Mouse (Mus musculus): Measurements from ENCODE around the gene 4930402H24Rik. TPM values are rescaled to one million over a fixed set of nuclear protein-coding genes. Genes with fewer than 3 reads are reported as not detected.

The 4930402H24Rik gene
- total RNA-seq, 2 experiments from 2014 or later, result 2.2 to 5.1 TPM

DNA sequence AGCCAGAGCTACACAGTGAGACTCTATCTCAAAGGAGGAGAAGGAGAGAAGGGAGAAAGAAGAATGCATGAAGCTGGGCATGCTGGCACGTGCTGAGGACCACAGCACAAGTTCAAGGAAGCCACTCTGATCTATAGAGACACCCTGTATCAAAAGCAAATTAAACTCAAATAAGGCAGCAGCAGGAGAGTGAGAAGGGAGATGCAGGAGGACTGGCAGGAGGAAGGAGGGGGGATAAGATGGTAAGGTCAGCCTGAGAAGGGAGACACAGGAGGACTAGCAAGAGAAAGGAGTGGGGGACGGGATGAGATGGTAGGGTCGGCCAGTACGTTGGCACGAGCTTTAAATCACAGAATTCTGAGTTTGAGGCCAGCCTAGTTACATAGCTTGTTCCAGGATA, 90.0 kb downstream of the 4930402H24Rik start:
- no peak for DNase-seq (ENCODE audit: low spot score)

DNA sequence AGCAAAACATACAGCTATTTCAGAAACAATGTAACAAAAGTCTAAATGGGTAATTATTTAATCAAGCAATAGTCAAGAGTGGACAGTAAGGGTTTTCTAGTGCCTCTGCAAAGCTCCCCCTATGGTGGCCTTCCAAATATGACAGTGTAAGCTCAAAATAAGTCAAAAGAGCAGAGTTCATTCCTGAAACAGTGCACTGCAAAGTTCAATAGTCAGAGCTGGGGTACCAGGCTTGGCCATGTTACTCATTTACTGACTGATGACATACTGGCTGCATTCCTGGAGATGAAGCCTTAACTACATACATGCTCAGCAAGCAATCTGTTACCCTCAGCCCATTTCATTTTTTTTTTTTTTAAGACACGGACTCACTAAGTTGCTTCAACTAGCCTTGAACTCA, 91.7 kb downstream of the 4930402H24Rik start:
- DNase-seq (ENCODE audit: low spot score), result no peak

DNA sequence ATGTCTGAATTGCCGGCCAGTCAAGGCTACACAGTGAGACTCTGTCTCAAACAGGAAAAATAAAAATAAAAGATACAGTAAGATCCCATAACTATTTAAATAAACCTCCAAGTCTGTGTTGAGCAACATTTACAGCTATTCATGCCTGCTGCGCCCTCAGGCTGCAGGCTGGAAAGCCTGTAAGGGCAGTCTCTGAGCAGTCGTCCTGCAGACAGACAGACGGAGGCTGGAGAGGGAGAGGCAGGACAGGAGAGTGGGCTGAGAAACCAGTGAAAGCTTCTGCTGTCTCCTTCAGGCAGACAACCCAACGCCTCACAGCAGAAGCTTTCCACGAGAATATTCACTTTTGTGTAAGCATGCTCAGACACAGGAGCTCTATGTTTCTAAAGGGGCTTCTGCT, 92.5 kb downstream of the 4930402H24Rik start:
- DNase-seq (ENCODE audit: low spot score), result no peak

DNA sequence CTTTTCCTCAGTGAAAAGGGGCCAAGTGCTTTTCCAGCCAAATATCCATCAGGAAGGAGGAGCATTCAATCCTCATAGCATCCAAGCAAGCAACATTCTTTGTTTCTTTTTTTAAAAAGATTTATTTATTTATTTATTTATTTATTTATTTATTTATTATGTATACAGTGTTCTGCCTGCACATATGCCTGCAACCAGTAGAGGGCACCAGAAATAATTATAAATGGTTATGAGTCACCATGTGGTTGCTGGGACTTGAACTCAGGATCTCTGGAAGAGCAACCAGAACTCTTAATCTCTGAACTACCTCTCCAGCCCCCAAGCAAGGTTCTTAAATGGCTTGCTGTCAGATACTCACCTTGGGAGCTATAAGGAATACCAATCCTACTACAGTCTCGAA, 93.7 kb downstream of the 4930402H24Rik start:
- DNase-seq (ENCODE audit: low spot score), result no peak

DNA sequence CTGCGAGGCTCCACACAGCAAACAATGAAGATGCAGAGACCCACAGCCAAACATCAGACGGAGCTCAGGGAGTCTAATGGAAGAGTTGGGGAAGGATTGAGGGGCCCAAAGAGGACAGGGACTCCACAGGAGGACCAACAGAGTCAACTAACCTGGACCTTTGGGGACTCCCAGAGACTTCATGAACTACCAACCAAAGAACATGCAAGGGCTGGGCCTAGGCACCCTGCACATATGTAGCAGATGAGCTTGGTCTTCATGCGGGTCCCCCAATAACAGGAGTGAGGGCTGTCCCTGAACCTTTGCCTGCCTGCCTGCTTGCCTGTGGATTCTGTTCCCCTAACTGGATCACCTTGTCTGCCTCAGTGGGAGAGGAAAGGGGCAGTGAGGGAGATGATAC, 101.1 kb downstream of the 4930402H24Rik start:
- DNase-seq (ENCODE audit: low spot score), result no peak

DNA sequence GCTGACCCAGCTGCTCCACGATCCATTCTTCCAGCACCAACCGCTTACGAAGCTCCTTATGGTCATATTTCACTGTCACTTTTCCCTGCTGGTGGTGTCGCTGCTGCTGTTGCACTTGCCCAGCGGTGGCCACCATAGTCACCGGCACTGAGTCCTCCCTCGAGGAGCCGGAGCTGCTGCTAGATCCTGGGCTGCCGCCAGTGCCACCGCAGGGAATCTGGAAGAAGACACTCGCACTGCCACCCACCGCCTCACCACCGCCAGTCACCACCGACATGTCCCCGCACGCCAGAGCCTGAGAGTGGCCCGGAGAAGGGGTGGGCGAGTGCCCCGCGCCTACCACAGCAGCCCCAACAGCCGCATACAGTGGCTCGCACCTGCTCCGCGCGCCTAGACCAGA, 102.5 kb downstream of the 4930402H24Rik start:
- no peak for DNase-seq (ENCODE audit: low spot score)

DNA sequence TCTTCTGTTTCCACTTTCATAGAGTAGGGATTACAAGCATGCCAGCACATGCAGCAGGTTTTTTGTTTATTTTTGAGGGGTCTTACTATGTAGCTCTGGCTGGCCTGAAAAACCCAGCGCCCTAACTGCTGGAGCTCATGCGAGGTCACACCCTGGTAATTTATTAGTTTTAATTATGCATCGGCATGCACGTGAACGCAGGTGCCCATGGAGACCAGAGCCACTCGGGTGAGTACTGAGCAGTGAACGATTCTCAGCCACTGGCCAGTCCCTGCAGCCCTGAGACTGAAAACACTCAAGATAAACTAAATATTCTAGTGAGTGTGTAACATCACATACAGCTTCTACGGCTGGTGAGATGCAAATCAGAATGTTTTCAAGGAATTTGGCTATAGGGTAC, 110.5 kb downstream of the 4930402H24Rik start:
- DNase-seq (ENCODE audit: low spot score), result no peak

DNA sequence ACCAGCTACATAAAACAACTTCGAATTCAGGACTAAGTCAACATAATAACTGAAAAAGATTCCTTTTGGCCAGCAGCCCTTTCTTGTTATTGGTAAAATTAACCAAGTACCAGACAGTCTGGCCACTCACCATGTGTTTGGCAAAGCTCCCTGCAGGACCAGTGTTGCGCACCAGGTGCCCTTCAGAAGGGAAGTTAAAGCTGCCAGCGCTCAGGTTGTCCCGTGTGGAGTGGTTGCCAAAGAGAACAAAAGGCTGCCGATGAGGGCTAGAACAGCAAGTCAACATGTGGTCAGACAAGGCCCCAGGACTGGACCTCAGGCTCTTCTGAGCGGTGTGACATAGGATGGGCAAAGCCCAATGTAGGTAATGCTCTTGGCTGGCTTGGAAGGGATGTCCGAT, 114.5 kb downstream of the 4930402H24Rik start:
- DNase-seq (ENCODE audit: low spot score), result no peak

DNA sequence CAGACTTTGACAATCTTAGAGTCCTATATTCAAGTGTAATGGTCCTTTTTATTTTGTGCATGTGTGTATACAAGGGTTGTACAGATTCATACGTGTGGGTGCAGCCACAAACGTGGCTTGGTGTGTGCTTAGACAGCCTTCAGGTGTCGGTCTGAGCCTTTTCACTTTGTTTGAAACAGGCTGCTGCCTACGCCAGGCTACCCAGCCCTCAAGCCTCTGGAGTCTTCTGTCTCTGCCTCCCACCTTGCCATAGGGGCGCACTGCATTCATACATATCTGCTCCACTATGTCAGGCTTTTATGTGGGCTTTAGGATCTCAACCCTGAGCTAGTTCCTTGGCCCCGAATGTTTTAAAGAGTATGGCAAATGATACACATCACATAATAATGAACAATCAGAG, 116.6 kb downstream of the 4930402H24Rik start:
- no peak for DNase-seq (ENCODE audit: low spot score)

DNA sequence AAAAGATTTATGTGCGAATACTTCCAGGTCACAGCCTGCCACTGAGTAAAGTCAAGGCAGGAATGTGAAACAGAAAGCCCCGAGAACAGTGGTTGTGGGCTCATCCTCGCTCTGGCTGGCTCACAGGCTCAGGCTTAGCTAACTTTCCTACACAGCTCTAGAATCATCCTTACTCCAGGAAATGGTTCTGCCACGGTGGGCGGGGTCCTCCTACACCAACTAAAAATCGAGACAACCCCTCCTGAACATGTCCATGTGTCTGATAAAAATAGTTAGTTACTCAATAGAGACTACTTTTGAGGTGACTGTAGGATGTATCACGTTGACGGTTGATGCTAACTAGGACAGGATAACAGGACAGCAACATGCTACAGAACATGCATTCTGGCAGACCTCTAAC, 117.2 kb downstream of the 4930402H24Rik start:
- no peak for DNase-seq (ENCODE audit: low spot score)

DNA sequence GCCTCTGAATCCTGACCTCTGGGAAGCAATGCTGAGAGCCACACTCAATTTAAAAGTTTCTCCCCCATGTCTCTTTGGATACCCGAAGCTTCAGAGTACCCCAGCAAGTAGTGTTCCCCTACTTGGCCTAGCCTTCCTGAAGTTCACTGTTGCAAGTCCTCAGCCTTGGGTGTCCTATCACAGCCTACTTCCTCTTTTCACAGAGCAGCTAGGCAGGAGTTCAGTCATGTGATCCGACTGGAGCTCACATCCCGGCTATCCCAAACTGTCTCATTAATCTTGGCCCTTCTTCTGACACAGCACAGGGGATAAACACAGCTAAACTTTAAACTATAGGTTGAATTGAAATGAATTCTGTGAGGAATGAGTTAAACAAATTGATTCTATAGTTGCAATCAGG, 121.3 kb downstream of the 4930402H24Rik start:
- DNase-seq (ENCODE audit: low spot score), result no peak

DNA sequence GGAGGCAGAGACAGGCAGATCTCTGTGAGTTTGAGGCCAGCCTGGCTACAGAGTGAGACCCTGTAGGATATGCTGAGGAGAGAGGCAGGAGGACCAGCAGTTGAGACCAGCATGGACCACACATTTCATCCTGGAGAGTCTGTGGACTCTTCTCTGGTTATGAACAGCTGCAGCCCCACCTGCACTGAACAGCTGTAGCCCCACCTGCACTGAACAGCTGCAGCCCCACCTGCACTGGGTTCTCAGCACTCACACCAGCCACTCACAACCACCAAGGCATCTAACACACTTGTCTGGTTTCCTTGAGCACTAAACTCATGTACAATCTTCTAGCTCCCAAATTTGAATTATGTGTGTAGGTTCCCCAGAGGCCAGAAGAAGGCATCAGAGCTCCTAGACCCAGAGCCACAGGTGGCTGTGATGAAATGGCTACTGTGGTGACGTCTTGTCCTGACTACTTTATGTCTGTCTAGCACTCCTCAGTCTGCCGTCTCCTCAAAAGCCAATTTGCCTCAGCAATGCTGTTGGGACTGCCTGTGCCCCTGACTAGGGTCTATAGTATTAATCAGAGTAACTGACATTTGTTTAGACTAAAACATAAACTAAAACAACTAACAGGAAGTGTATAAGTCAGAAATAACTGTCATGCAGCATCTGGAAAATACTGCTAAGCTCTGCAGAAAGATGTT, 125.4 kb downstream of the 4930402H24Rik start:
- DNase-seq (ENCODE audit: low spot score), result no peak

DNA sequence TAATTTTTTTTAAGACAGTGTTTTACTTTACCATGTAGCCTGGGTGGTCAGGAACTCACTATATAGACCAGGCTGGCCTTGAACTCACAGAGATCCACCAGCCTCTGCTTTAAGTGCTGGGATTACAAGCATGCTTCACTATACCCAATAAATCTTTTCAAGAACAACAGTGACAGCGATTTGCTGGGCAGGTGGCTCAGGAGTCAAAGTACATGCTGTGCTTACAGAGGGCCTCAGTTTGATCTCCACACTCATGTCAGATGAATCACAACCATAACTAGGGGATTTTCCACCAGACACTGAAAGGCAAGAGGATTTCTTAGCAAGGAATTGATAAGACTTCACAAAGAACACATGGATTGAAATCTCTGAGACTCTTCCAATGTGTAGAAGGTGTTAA, 126.3 kb downstream of the 4930402H24Rik start:
- no peak for DNase-seq (ENCODE audit: low spot score)

DNA sequence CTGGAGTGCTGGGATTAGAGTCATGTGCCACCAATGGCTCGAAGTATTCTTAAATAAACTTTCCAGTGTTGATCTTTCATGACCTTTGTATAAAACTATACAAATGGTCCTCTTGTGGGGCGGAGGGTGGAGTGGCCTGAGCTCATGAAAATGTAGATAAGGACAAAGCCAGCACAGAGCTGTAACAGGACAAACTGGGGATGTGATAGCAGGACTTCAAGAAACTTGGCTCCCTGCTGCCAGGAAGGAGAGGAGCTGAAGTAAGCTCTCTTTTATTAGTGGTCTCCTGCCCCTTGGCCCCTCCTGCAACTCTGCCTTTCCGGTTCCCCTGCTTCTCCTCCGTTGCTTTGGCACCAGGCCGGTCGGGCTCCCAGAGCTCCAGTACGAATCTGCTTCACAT, 129.6 kb downstream of the 4930402H24Rik start:
- DNase-seq (ENCODE audit: low spot score), result no peak

DNA sequence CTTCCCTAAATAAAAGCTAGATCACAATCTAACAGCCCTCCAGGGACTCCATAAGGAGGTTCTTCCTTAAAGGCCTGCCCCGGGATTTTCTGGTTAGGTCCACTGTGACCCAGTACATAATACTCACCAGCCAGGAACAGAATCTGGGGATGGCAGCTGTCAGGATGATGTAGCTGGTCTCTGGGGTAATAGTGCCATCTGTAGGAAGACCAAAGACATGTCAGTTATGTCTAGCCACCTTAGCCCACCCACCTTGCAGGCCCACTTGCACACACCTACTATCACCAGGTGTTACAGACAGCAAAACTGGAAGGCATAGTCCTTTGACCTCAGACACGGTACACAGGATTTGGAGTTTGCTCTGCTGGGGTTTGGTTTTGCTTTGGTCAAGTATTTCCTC, 138.7 kb downstream of the 4930402H24Rik start:
- peak; percentile 4 for DNase-seq (ENCODE audit: low spot score)

DNA sequence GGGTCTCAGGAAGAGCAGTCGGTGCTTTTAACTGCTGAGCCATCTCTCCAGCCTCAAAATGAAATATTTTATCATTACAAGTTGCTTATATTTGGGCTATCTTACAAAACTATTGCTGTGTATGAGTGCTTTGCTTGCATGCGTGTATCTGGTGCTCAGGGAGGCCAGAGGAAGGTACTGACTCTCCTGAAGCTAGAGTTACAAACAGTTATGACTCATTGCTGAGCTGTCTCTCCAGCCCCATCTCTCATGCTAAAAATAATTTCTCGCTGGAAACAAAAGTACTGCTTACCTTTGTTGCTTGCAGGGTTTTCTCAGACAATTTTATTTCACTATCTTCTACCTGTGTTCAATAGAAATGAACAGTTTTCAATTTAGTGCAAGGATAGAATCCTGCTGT, 140.8 kb downstream of the 4930402H24Rik start:
- no peak for DNase-seq (ENCODE audit: low spot score)

DNA sequence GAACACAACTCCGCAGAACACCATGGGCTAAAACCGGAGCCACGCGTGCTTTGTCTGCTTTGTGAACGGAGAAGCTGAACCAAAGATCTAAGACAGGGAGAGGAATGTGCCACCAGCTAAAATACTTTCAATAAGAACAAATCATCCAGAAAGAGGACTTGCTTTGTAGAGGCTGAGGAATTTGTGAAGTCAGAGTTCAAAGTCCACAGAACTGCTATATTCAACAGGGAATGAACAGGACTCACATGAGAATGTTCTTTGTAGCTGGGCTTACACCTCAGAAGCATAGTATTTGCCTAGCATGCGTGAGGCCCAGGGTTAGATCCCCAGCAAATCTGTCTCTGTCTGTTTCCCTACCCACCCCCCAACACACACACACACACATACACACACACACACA, 145.3 kb downstream of the 4930402H24Rik start:
- DNase-seq (ENCODE audit: low spot score), result no peak

DNA sequence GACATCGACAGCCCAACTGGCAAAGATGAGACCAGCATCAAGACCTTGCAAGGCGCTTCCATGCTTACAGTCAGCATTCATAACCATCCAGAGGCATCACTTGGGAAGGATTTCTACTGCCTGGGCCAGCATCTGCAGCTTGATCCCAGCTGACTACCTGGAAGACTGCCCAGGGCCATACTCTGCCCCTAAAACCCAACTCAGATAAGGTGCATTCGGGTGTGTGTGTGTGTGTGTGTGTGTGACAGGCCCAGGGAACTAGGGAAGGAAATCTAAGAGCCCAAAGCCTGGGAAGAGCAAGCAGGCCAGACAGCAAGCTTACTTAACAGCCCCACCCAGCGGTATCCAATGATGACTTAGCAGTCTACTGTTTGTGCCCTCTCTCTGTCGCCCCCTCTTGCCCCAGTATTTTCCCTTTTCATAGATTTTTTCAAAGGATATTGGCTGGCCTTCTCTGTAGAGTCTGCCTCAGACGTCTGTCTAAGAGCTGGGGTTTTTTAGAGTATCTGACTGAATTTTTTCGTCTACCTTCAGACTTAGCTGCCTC, 151.1 kb downstream of the 4930402H24Rik start:
- DNase-seq (ENCODE audit: low spot score), result no peak

DNA sequence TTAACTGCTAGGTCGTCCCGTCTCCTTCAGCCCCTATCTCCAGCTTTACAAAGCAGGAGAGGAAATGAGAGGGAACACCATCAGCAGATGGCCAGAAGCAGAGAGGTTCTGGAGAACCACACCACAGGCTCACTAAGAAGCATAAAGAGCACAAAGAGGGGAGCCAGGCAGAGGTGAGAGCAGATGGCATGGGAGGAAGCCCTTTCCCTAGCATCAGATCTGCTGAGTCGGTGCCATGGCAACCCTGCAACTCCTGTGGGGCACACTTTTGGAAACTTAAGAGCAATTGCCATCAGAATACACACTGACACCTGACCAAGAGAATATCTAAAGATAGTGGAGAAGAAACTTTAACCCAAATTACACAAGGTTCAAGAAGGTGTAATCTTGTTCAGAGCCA, 151.6 kb downstream of the 4930402H24Rik start:
- no peak for DNase-seq (ENCODE audit: low spot score)

DNA sequence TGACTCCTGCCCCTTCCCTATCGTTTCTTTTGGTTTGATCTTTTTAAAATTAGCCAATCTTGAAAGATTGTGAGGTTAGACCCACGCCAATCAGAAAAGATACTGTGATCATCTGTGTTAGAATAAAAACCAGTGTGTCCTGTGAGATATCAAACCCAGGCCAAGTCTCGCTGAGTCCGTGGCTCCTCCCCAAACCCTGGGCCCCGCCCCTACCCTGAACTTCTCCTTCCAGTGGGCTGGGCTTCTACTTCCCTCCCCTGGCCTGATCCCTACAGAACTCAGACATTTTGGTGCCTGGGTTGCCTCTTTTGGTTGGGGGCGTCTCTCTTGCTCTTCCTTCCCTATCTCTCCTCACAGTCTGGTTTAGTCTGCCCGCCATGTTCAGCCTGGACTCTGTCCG, 155.8 kb downstream of the 4930402H24Rik start:
- DNase-seq (ENCODE audit: low spot score), result no peak

DNA sequence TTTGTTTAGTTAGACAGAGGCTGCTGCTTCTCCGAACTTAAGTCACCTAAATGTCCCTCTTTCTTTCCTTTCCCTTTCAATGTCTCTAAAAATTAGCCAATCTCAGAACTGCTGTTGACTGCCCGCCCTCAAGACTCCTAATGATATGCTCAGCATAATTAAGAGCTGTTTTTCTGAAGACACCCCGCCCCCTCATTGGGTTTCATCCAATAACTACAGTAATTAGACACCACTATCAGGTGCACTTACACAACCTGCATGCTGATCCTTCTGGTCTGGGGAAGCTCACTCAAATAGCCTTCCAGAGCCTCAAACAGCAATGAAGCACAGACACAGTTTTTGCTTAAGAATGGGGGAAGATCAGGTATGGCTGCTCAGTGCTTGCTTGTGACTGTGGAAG, 156.5 kb downstream of the 4930402H24Rik start:
- no peak for DNase-seq (ENCODE audit: low spot score)

DNA sequence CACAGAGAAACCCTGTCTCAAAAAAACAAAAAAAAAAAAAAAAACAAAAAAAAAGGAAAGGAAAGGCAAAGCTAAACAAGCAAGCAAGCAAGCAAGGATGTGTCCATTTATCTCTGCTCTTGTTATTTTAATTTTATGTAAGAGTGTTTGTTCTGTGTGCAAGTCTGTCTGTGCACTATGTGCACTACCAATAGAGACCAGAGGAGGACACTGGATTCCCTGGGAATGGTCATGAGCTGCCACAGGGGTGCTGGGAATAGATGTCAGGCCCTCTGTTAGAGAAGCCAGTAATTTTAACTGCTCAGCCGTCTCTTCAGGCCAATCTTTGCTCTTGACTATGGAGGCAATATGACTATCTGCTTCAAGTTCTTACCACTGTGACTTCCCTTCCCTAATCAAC, 162.6 kb downstream of the 4930402H24Rik start:
- no peak for DNase-seq (ENCODE audit: low spot score)

DNA sequence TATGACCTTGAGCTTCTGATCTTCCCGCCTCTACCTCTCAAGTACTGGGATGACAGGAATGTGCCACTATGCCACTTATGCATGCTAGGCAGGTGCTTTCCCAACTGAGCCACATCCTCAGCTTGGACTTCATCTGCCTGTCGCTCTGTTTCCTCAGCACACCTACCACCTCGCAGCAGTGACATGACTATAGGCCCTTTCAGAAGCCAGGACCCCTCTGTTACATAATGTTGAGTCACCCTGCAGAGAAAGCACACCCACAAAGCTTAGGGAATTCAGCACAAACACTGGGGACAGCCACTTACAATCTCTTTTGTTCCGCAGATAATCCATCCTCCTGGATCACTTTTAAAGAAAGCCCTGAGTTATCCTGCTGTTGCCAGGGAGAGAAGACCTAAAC, 166.1 kb downstream of the 4930402H24Rik start:
- no peak for DNase-seq (ENCODE audit: low spot score)

DNA sequence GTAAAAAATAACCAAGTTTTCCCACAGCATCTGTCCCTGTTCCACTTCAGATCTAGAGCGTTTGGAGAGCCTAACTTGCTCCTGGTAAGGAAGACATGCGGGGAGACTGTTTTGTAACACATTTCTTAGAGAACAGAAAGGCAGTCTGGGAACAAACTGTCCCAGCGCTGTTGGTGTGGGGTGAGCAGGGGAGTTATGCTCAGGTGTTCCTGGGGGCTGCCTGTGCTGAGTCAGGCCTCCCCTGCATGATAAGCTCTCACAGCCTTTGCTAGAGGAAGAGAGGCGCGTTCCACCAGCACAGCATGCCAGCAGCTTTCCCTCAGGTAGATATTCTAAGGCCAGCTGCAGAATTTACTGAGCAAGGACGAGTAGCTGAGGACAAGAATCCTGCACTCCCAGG, 168.2 kb downstream of the 4930402H24Rik start:
- no peak for DNase-seq (ENCODE audit: low spot score)
